Mouse (Mus musculus) left cerebral cortex, postnatal 10 days (tissue): ENCODE measurements around the gene Pipox. TPM values are rescaled to one million over a fixed set of nuclear protein-coding genes. Genes with fewer than 3 reads are reported as not detected.
A peak's percentile ranks its signal among the peaks of the same experiment; 100 is the strongest.

Source experiments
- DNase-seq, 2 experiments: peaks; one replicate each; pipeline ENCODE4 v3.0.0; 2021 to 2022; ENCODE audit warnings: low spot score in 2 of 2, mixed read lengths in 1 of 2; ENCODE audit errors: extremely low spot score in 1 of 2
- intact Hi-C: fragments of 180-260 bp; cut with DNase I; formaldehyde crosslinking; loops from one replicate; pipeline ENCODE4 v1.15.1; 2025
- total RNA-seq, 2 experiments: library from RNA; stranded (reverse); gene quantifications; 2 replicates each; pipeline ENCODE4 v1.2.3; 2021

Gene Pipox
- total RNA-seq, 2 experiments from 2014 or later = 0.49 to 1.6 TPM

DNA sequence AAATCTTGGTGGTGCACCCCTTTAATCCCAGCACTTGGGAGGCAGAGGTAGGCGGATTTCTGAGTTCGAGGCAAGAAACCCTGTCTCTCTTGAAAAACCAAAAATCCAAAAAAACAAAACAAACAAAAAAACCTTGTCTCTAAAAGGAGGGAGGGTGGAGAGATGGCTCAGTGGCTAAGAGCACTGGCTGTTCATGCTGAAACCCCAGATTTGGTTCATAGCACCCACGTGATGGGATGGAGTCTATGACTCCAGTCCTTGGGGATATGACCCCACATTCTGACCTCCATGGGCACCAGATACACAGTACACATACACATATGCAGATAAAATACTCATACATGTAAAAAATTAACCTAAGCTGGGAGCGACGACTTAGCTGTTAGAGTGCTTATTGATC, 5.0 kb downstream of the Pipox start:
- DNase-seq = no peak
- intact Hi-C loops = loop anchor here (5.0 kb wide), 1 partner anchor 43 kb away; the partner anchor contains the start of gene Sez6

DNA sequence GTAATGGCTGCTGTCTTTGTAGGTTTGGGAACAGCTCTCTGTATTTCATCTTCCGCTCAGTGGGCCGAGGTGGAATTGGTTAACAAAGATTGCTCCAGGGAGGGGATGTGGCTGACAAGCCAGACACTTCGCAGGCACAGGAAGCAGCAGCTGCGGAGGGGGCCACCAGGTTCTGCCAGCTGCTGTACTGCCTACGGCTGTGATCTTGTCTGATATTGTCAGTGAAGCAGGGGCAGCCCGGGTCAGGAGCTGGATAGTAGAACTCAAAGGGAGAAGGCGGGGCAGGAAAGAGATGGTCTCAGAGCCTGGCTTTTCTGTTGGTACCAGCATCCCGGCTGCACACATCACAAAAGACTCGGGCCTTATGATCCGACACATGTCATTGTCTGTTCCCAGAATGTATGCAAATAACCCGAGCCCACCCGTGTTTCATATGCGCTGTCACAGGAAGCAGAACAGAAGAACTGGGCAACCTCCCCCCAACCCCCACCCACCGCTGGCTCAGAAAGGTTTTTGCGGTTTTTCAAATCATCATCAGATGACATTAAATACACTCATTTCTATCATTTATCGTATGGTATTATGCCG, 6.4 kb downstream of the Pipox start:
- peak in 1 of 2 experiments; percentile 61 for DNase-seq
- intact Hi-C loops = loop anchor here (5.0 kb wide), 1 partner anchor 45 kb away; the partner anchor contains the start of gene Sez6

DNA sequence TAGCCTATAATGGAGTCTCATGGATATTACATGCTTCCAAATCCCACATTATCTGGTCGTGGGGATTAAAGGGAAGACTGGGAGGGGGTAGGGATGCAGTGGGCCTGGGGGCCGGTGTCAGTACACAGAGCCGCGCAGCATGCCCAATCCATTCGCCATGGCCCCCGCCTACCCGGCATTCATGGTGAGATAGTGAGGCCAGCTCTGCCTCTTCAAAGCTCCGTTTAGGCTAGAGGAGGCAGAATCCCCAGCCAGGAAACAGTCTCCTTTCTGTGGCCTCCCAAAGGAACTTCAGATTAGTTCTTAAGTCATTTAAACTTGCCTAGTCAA, 8.7 kb downstream of the Pipox start:
- no peak for DNase-seq
- intact Hi-C loops = loop anchor here (5.0 kb wide), 1 partner anchor 47 kb away; the partner anchor contains the start of gene Sez6

DNA sequence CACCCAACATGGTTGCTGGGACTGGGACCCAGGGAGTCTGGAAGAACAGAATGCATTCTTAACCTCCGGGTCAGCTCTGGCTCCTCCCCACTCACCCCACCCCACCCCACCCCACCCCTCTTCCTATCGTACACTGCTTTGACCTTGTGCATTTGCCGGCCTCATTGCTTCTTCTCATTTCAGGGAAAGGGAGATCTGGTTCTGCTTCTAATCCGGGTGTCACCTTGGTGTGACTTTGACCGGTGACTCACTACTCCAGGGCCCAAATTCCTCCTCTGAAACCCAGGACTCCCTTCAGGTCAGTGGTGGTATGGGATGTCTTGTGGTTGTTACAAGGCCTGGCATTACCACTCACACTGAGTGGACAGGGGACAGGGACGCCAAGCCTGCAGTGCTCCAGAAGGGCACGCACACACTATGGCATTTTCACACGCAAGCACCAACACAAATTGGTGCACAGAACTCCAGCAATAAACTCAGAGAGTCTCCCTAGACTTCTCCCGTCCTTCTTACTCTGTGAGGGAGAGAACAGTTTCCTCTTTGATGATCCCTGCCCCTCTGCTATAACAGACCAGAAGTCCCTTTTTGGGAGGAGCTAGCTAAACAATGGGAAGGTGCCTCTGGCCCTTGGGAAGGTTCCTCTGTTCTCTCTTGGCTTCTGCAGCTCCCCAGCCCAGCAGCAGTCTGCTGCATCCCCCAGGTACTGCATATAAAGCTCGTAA, 9.2 kb downstream of the Pipox start:
- DNase-seq = no peak
- intact Hi-C loops = loop anchor here (5.0 kb wide), 1 partner anchor 48 kb away; the partner anchor contains the start of gene Sez6

DNA sequence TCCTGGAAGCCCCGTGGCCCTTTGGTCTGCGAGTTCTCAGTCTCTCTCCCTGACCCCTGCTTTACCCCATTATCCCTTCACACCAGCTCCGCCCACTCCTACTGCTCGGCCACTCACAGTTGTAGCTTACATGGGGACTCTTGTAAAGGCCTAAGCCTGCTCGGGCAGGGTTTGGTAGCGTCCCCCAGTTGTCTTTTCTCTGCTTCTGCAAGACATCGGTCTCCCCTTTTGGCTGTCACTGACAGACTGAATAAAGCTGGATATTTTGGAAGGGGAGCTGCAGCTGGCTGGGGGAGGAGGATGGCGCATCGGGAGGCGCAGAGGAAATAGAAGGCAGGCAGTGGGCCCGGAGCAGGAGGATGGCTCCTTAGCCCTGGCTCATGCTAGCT, 17.1 kb downstream of the Pipox start:
- DNase-seq = no peak
- intact Hi-C loops = no loop called here

DNA sequence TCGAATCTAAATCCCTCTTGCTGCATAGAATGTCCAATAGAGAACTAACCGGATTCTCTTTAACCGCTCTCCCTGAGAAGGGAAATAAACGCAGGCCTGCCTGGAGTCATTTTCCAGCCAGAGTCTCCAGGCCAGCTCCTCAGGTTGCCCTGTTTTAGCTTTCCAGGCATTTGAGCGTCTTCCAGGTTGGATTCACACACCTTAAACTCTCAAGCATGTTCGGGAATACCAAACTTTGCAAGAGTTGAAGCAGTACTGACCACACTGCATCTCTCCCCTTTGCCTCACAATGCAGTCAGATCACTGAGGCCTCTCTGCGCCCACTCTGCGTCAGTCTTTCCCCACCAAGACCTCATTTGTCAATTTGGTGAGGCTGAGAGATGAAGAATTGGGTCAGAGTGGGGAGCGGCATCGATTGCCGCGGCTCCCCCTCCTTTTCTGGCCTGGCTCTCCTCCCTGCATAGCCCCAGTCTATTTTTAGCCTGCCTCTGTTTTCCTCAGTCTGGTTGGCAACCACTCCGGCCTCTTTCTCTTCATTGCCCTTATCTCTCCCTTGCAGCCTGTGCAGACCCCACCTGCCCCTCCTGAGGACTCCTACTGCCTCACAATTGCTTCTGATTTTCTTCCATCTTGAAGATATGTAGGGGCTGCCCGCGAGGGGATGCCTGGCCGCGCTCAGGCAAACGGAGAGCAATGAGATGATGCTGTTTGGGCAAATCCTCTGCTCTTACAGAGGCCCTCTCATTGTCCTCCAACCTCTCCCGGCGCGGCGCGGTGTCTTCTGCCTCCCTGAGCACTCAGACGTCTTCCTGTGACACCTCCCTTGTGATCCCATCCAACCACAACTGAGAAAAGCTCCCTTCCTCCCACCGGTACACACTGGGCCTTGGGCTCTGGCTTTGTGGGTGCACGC, 17.8 kb downstream of the Pipox start:
- intact Hi-C loops = no loop called here
- DNase-seq = no peak

DNA sequence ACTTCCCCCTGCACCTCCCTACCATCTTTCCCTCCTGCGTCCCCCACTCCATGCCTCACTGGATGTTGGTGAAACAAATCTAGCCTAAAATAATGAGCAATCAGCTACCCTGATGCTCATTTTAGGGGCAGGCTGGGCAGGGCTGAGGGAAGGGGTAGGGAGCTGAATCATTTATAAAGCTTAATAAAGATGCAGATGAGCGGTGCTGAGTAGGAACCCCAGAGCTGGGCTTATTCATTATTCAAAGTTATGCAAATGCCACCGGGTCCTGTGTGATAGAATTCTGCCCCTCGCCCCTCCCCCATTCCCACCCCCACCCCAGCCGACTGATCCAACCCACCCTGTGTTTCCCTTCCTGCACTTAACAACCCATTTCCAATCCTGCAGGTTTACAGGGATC, 18.6 kb downstream of the Pipox start:
- no peak for DNase-seq
- intact Hi-C loops = no loop called here

DNA sequence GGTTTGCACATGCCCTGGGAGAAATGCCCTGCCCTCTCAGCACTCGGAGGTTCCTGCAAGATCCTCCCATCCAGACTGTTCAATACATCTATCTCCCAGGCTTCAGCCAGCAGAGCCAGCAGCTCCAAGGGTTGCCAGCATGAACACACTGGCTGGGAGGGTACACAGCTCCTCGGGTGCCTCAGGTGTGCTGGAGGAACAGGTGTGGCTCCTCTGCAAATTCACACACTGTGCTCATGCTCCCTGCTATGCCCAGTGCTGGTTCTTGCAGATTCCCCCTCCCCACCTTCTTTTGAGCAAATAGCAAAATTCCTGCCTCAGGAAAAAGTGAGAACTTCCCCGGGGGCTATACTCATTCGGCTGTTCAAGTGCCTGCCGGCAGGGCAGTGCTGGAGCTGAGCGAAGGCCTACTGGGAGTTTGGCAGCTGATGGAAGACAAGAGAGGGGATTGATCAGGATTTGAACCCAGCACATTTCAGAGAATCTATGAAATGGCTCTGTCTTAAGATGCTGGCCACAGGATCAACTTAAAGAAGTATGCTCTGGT, 19.1 kb downstream of the Pipox start:
- intact Hi-C loops = no loop called here
- no peak for DNase-seq

DNA sequence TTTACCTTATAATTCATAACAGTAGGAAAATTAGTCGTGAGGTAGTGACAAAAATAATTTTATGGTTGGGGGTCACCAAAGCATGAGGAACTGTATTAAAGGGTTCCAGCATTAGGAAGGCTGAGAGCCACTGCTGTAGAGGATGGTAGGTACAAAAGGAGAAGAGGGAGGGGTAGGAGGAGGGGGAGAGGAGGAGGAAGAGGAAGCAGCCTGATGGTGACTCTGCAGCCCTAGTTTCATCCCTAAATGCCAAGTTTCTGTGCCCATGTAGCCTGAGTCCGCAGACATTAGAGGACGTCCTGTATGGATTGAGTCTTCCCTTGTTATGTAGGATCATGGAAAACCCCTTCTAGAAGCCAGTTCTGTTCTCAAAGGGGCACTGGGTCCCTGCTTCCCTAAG, 20.8 kb downstream of the Pipox start:
- intact Hi-C loops = no loop called here
- no peak for DNase-seq

DNA sequence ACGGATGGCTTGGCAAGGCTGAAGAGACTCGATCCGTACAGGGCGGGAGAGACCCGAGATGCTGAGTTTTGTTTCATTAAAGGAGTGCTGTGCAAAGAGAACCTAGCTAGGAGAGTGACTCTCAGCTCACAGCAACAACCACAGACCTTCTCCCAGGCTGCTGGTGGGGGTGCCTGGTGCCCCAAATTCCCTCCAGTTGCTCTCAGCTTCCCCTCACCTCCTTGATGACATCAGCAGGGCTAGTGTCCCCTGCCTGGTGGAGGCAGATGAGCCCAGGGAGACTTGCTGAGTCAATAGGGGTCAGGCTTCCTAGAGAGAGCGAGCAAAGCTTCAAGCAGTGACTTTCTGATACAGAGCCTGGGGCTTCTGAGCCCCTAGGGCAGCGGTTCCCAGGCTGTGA, 21.2 kb downstream of the Pipox start:
- intact Hi-C loops = no loop called here
- no peak for DNase-seq

DNA sequence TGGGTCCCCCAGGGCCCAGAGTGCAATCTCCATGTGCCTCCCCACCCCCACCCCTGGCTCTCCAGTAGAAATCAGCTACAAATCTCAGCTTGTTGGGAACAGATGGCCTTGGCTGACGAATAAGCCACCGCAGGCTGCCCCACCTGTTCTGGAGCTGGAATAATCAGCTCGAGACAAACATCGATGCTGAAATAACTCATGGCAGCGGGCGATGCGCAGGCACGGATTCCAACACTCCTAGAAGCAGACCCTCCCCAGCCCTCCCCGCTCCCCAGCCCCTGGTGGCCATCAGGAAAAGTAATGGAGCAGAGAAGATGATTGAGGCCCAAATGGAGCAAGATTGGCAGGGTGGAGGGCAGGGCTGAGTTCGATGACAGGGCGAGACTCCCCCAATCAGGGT, 21.7 kb downstream of the Pipox start:
- peak; percentile 59 to 65 for DNase-seq

DNA sequence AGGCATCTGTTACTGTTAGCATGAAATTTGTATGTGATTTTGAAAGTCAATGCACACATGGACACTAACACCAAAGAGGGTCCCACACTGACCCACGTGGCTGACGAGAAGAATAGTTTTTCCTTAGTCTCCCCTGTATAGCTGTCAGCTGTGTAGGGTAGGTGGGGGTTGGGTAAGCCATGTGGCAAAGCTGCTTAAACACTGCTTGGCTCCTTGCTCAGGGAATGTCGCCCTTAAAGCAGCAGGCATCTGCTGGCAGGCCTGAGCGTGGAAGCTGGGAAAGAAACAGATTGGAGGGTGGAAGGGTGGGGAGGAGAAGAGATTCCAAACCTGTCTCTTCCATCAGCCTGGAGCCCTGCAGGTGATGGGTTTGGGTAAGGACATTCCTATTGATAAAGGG, 22.5 kb downstream of the Pipox start:
- intact Hi-C loops = no loop called here
- peak; percentile 73 to 85 for DNase-seq

More for the DNA sequence above, 21.7 kb downstream of the Pipox start:
- intact Hi-C loops = no loop called here

DNA sequence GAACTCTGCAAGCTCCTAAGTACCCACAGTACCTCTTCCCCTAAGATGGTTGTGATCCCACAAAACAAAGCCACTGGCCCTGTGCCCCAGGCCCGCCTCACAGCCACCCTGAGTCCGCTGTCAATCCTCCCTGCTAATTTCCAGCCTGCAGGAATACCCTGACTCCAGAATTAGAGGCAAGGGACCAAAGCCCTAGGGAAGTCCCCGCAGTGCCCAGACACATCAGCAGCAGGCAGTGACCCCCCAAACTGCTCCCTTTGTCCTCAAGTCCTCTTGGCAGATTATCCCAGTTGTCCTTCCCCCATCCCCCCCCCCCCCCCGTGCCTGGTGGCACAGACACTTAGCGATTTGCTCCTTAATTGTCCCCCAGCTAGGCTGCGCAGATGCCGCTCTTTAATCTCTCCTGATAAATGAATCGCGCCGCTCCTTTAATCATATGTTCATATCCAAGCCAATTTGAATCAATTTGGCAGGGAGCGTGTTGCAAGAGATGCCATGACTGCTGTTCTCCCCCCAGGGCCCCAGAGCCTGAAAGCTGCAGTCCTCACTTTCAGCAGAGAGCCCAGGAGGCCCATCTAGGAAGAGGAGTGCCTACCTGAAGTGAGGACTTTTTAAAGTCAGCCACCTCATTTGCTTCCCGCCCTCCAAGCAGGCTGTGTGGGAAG, 26.3 kb downstream of the Pipox start:
- no peak for DNase-seq
- intact Hi-C loops = no loop called here

DNA sequence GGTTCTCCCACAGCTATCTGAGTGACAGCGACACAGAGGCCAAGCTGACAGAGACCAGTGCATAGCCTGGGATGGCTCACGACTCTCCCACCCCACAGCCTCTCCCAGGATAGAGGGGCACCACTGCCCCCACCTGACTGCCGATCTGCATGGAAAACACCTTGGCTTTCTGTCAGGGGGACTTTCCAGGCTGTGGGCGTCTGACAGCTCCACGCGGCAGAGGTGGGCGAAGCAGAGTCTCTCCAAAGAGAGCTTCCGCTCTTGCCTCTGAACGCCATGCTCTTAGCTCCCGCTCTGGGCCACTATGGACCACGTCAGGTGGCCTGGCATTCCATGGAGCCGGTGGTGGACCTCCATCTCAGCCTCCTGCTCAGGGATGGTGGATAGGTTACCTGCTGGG, 29.1 kb downstream of the Pipox start:
- no peak for DNase-seq
- intact Hi-C loops = no loop called here

DNA sequence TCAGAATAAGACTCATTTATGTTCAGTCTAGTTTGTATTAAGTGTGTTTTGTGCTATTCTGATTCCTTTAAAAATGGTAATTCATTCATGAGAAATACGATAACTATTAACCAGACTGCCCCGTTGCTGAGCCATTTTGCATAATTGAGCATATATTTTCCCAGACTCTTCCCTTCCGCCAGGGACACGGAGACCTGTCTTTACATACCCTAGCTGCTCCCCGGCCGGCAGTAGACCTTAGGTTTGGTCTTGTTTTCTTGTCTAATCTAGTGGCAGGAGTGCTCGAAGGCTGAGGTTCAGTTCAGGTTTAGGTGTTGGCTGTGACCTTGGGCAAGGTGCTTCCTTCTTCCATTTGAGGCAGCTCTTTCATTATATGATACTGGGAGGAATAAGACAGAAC, 31.0 kb downstream of the Pipox start:
- intact Hi-C loops = no loop called here
- no peak for DNase-seq

DNA sequence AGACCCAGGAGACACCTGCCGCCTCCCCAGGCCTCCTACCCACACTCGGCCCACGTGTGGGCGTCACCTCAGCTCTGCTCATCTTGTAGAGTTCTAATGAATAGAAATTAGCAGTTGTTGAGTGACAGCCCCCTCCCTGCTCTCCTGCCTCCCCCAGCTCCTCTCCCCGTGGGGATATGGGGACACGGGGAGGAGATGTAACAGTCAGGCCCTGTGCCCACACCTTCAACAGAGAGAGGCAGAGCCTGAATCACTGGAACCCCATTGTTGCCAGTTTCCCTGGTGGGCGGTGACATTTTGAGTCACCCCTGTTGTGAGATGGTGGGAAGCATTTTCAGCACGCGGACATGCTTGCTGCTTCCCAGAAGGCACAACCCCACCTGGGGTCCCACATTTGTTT, 32.9 kb downstream of the Pipox start:
- intact Hi-C loops = no loop called here
- DNase-seq = no peak

DNA sequence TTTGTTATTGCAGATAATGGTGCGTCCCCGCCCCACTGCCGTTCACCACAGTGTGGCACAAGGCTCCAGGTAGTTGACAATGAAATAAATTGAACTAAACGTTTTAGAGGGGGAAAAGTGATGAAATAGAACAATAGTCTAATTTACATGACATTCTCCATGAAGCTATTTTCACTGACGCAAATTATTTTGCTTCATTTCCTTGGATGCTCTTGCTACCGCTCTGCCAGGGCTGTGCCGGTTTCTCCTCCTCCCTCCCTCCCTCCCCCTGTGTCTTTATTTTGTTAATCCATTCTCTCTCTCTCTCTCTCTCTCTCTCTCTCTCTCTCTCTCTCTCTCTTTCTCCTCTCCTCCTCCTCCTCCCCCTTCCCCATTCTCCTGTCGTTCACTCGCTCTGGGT, 35.3 kb downstream of the Pipox start:
- no peak for DNase-seq
- intact Hi-C loops = no loop called here

DNA sequence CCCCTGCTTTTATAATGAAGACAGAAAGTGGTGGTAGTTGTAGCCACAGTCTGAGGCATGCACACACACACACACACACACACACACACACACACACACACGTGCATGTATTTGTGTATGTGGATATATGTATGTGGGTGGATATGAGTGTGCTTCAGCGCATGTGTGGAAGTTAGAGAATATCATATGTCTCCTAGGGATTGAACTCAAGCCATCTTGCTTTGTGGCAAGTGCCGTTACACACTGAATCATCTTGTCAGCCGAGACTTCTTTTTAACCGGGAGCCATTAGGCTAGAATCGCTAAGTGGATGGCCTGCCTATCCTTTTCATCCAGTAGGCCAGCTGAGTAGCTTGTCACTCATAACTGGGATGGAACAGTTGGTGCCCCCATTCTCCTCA, 36.8 kb downstream of the Pipox start:
- no peak for DNase-seq
- intact Hi-C loops = no loop called here

DNA sequence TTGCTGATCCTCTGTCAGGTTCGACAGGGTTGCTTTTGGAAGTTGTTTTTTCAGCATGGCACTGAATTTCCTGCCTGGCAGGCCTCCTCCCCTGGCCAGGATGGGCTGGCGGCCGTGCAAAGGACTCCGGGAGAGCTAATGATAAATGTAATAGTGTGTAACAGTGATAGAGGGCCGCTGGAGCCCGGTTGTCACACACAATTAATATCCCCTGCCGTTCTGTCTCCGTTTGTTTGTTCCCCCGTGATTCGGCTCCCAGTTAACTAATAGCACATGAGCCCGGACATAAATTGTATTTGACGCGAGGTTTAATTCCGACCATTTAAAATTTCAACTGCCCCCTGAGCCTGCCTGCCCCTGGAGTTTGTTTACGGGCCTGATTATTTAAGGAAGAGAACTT, 38.5 kb downstream of the Pipox start:
- intact Hi-C loops = no loop called here
- DNase-seq = no peak
